Mouse (Mus musculus): ENCODE measurements around the gene Rhoh. TPM values are rescaled to one million over a fixed set of nuclear protein-coding genes. Genes with fewer than 3 reads are reported as not detected.

The Rhoh gene
- polyA plus RNA-seq, 1 experiment from 2014 or later, result 0.25 TPM

DNA sequence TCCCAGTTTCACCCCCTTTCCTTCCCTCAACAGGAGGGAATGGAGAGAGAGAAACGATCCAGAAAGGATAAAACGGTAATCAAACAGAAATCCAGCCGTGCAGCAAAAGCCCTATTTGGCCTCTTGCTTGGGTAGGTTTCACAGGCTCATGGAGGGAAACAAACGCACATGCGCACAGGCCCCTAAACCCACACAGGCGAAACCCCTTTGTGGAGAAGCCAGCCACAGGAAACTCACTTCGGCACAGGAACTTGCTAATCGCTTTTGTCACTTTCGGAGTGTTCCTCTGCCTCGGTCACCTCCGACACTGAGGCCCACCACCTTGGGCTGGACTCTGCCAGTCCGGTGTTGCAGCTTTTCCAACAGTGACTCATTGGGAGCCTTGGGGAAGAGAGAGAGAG lies 2.3 kb downstream of the Rhoh start:
- Histone ChIP-seq H3K9ac (replicated peaks; ENCODE audit: low read length) (no peak overlapping the region), H3K36me3 (replicated peaks; ENCODE audit: control insufficient read depth, insufficient read depth, low read depth, low read length) (no peaks in the 10 kb centered on the region), H3K9me3 (replicated peaks; ENCODE audit: control insufficient read depth, low read length) (no peaks in the 10 kb centered on the region), H3K4me2 (ENCODE audit: low read depth, low read length) (no peak overlapping the region), H3K4me3 (ENCODE audit: low read depth, low read length) (no peak overlapping the region), H3K27ac (replicated peaks; ENCODE audit: low read depth, low read length) (no peak overlapping the region), H3K27me3 (ENCODE audit: control insufficient read depth, insufficient read depth, low read length) (no peaks in the 10 kb centered on the region), H3K4me1 (ENCODE audit: control insufficient read depth, insufficient read depth, low read length) (no peaks in the 10 kb centered on the region)
- 79% methylated on average over 12 of the region's 12 CpGs for WGBS
- ATAC-seq (replicated peaks; ENCODE audit: insufficient number of reproducible peaks, low FRiP score, low TSS enrichment, low read depth) (no peak), DNase-seq (ENCODE audit: low spot score) (no peak)

DNA sequence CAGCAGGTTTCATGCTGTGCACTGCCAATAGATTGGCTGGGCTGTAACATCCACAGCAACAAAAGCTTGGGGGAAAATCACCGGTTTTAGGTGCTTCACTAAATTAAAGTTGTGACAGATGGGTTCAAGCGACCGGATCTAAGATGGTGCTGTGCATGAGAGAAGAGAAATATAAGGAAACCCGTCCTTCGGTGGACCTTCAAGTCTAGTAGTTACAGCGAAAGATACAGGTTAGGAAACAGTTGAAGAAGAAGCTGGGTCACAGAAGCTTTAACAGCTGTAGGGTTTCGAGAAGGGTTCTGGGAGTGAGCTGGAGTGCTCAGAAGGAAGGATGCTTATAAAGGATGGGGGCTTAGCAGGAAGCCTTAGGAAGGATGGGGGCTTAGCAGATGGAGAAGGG lies 3.5 kb downstream of the Rhoh start:
- ATAC-seq (replicated peaks; ENCODE audit: insufficient number of reproducible peaks, low FRiP score, low TSS enrichment, low read depth) (no peak), DNase-seq (ENCODE audit: low spot score) (no peak)
- H3K4me2 ChIP-seq (ENCODE audit: low read depth, low read length), result no peak overlapping the region
- no peak overlapping the region for H3K4me3 ChIP-seq (ENCODE audit: low read depth, low read length)
- H3K9me3 ChIP-seq (replicated peaks; ENCODE audit: control insufficient read depth, low read length), result no peaks in the 10 kb centered on the region
- 98% methylated on average over 7 of the region's 7 CpGs for WGBS
- H3K27ac ChIP-seq (replicated peaks; ENCODE audit: low read depth, low read length), result no peak overlapping the region
- no peak overlapping the region for H3K9ac ChIP-seq (replicated peaks; ENCODE audit: low read length)
- H3K27me3 ChIP-seq (ENCODE audit: control insufficient read depth, insufficient read depth, low read length), result no peaks in the 10 kb centered on the region
- no peaks in the 10 kb centered on the region for H3K4me1 ChIP-seq (ENCODE audit: control insufficient read depth, insufficient read depth, low read length)
- no peaks in the 10 kb centered on the region for H3K36me3 ChIP-seq (replicated peaks; ENCODE audit: control insufficient read depth, insufficient read depth, low read depth, low read length)

DNA sequence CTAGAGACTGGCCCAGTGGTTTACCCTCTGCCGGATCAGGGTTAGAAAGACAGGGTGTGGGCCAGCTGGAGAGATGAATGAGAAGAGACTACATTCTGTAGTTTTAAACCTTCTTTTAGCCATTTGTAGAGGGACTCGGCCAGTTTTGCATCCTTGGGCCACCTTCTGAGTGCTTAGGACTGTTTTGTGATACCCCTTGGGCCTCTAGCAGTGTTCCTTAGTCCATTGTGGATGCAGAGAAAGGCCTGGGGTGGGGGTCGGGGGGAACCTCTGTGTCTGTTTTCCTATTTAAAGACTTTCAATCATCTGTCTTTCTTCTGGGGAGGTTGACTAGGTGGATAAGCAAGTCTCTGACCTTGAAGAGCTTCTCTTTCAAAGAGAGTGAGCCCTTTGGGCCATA lies 3.9 kb downstream of the Rhoh start:
- Histone ChIP-seq H3K4me1 (ENCODE audit: control insufficient read depth, insufficient read depth, low read length) (no peaks in the 10 kb centered on the region), H3K36me3 (replicated peaks; ENCODE audit: control insufficient read depth, insufficient read depth, low read depth, low read length) (no peaks in the 10 kb centered on the region), H3K4me3 (ENCODE audit: low read depth, low read length) (no peak overlapping the region), H3K27ac (replicated peaks; ENCODE audit: low read depth, low read length) (no peak overlapping the region), H3K9ac (replicated peaks; ENCODE audit: low read length) (no peak overlapping the region), H3K4me2 (ENCODE audit: low read depth, low read length) (no peak overlapping the region), H3K9me3 (replicated peaks; ENCODE audit: control insufficient read depth, low read length) (no peaks in the 10 kb centered on the region), H3K27me3 (ENCODE audit: control insufficient read depth, insufficient read depth, low read length) (no peaks in the 10 kb centered on the region)
- ATAC-seq (replicated peaks; ENCODE audit: insufficient number of reproducible peaks, low FRiP score, low TSS enrichment, low read depth) (no peak), DNase-seq (ENCODE audit: low spot score) (no peak)
- 77% methylated on average over 3 of the region's 3 CpGs for WGBS

DNA sequence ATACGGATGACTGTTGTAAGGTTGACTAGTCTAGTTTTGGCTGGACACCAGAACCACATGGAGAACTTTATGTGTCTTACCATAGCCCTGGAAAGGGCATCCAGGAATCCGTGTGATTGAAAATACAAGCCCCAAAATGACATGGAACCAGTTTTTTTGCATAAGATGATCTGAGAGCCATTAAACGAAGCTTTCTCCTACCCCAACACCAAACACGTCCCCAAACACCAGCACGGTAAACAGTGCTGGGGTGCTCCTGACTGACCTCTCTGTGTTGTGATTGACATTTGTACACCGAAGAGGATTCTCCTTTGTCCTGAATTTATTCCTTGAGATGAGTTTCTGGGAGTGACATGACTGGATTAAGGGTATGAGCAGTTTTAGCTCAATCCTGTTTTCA lies 5.6 kb downstream of the Rhoh start:
- Histone ChIP-seq H3K36me3 (replicated peaks; ENCODE audit: control insufficient read depth, insufficient read depth, low read depth, low read length) (no peaks in the 10 kb centered on the region), H3K4me2 (ENCODE audit: low read depth, low read length) (no peak overlapping the region), H3K27me3 (ENCODE audit: control insufficient read depth, insufficient read depth, low read length) (no peaks in the 10 kb centered on the region), H3K9me3 (replicated peaks; ENCODE audit: control insufficient read depth, low read length) (no peaks in the 10 kb centered on the region), H3K4me3 (ENCODE audit: low read depth, low read length) (no peak overlapping the region), H3K9ac (replicated peaks; ENCODE audit: low read length) (no peak overlapping the region), H3K27ac (replicated peaks; ENCODE audit: low read depth, low read length) (no peak overlapping the region), H3K4me1 (ENCODE audit: control insufficient read depth, insufficient read depth, low read length) (no peaks in the 10 kb centered on the region)
- WGBS, result 92% methylated on average over 6 of the region's 6 CpGs
- DNase-seq (ENCODE audit: low spot score), result no peak
- ATAC-seq (replicated peaks; ENCODE audit: insufficient number of reproducible peaks, low FRiP score, low TSS enrichment, low read depth), result no peak

DNA sequence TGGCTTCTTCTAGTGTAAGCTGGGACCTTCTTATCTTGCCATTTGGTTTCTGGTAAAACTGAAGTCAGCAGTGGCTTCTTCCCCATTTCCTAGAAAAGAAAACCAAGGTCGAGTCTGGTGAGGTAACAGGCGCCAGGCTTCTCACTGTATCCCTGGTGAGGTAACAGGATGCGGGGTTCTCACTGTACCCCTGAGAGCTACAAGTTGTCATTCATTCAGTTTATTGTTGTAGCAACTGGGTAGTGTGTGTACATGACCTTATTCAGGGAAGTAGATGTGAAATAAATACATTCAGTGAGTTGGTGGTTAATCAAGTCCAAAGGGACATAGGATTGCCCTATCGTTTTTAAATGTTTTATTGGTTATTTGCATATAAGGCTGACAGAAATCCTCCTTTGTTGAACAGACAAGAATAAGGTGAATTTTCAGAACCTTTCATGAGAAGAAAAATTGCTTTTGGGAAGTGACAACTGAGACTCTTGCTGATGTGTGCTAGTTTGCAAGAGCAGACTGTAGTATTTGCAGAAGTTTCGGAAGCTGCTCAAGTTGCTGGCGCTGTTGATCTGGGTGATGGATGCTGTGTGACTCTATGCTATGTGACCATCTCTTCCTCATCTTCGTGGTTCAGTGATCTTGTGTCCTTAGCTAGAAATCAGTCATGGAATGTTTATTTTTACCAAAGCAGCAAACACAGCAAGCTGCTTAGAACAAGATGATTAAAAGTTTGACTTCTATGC lies 6.5 kb downstream of the Rhoh start:
- H3K27me3 ChIP-seq (ENCODE audit: control insufficient read depth, insufficient read depth, low read length), result no peaks in the 10 kb centered on the region
- no peak overlapping the region for H3K4me3 ChIP-seq (ENCODE audit: low read depth, low read length)
- no peak overlapping the region for H3K9ac ChIP-seq (replicated peaks; ENCODE audit: low read length)
- 85% methylated on average over 7 of the region's 7 CpGs for WGBS
- H3K4me2 ChIP-seq (ENCODE audit: low read depth, low read length), result no peak overlapping the region
- H3K4me1 ChIP-seq (ENCODE audit: control insufficient read depth, insufficient read depth, low read length), result no peaks in the 10 kb centered on the region
- H3K9me3 ChIP-seq (replicated peaks; ENCODE audit: control insufficient read depth, low read length), result no peaks in the 10 kb centered on the region
- no peaks in the 10 kb centered on the region for H3K36me3 ChIP-seq (replicated peaks; ENCODE audit: control insufficient read depth, insufficient read depth, low read depth, low read length)
- ATAC-seq (replicated peaks; ENCODE audit: insufficient number of reproducible peaks, low FRiP score, low TSS enrichment, low read depth) (no peak), DNase-seq (ENCODE audit: low spot score) (no peak)
- H3K27ac ChIP-seq (replicated peaks; ENCODE audit: low read depth, low read length), result no peak overlapping the region

DNA sequence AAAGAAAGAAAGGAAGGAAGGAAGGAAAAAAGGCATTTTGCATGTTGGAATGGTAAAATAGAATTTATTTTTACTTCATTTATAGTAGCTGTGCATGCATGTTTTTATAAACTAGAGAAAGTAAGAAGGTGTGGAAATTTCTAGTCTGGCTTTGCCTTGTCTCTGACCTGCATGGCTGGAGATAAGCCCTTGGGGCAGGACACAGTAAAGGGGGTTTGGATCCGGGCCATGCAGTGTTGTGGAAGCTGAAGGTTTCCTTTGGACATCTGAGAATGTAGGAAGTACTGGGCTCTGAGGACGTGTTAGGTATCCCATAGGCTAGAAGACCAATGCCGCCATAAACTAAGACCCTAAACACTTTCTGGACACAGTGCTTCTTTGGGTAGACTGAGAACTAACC lies 7.4 kb downstream of the Rhoh start:
- no peaks in the 10 kb centered on the region for H3K36me3 ChIP-seq (replicated peaks; ENCODE audit: control insufficient read depth, insufficient read depth, low read depth, low read length)
- no peak overlapping the region for H3K4me3 ChIP-seq (ENCODE audit: low read depth, low read length)
- no peak for ATAC-seq (replicated peaks; ENCODE audit: insufficient number of reproducible peaks, low FRiP score, low TSS enrichment, low read depth)
- no peaks in the 10 kb centered on the region for H3K9me3 ChIP-seq (replicated peaks; ENCODE audit: control insufficient read depth, low read length)
- H3K9ac ChIP-seq (replicated peaks; ENCODE audit: low read length), result no peak overlapping the region
- no peak overlapping the region for H3K4me2 ChIP-seq (ENCODE audit: low read depth, low read length)
- WGBS, result 66% methylated on average over 3 of the region's 3 CpGs
- H3K4me1 ChIP-seq (ENCODE audit: control insufficient read depth, insufficient read depth, low read length), result no peaks in the 10 kb centered on the region
- H3K27ac ChIP-seq (replicated peaks; ENCODE audit: low read depth, low read length), result no peak overlapping the region
- no peak for DNase-seq (ENCODE audit: low spot score)
- H3K27me3 ChIP-seq (ENCODE audit: control insufficient read depth, insufficient read depth, low read length), result no peaks in the 10 kb centered on the region

DNA sequence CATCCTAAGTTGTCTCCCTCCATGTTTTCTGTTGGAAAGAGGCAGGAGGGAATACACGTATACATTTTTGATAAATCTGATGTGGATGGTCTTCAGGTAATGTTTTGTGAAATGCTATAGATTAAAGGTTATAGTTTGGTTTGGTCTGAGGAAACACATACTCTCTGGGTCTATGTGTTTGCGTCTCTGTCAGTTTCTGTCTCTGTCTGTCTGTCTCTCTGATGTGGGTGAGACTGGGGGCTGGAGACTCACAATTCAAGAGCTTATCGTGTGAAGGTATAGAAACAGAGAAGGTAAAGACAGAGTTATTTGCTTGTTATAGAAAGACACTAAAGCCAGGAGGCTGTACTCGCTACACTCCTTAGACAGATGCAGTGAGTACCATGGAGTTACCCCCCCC lies 8.6 kb downstream of the Rhoh start:
- Histone ChIP-seq H3K36me3 (replicated peaks; ENCODE audit: control insufficient read depth, insufficient read depth, low read depth, low read length) (no peaks in the 10 kb centered on the region), H3K27me3 (ENCODE audit: control insufficient read depth, insufficient read depth, low read length) (no peaks in the 10 kb centered on the region), H3K4me2 (ENCODE audit: low read depth, low read length) (no peak overlapping the region), H3K9me3 (replicated peaks; ENCODE audit: control insufficient read depth, low read length) (no peaks in the 10 kb centered on the region), H3K4me3 (ENCODE audit: low read depth, low read length) (no peak overlapping the region), H3K4me1 (ENCODE audit: control insufficient read depth, insufficient read depth, low read length) (no peaks in the 10 kb centered on the region), H3K9ac (replicated peaks; ENCODE audit: low read length) (no peak overlapping the region), H3K27ac (replicated peaks; ENCODE audit: low read depth, low read length) (no peak overlapping the region)
- DNase-seq (ENCODE audit: low spot score) (no peak), ATAC-seq (replicated peaks; ENCODE audit: insufficient number of reproducible peaks, low FRiP score, low TSS enrichment, low read depth) (no peak)
- 86% methylated on average over 4 of the region's 4 CpGs for WGBS

DNA sequence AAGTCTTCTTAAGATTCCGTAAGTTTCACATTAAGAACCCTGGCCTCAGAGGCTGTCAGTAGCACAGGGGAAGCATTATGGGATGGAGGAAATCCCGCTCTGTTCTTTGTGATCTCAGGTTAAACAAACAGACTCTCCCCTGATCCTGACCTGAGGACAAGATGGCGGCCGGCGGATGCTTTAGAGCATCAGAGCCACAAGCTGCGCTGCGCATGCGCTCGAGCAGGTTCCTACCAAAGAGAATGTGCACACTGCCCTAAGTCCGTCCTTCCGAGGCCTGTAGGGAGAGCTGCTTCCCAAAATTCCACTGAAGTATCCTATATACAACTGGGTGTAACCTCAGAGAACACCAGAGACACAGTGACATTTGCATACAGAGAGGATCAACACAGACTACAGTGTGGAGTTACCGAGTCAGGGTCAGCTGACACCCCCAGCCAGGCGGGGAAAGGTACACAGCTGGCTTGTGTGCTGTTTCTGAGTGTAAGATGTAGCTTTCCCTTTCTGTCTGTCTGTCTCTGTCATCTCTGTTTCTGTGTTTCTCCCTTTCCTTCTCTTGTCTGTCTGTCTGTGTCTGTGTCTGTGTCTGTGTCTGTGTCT lies 10.4 kb downstream of the Rhoh start:
- 82% methylated on average over 13 of the region's 13 CpGs for WGBS
- Histone ChIP-seq H3K4me3 (ENCODE audit: low read depth, low read length) (no peak overlapping the region), H3K27me3 (ENCODE audit: control insufficient read depth, insufficient read depth, low read length) (no peaks in the 10 kb centered on the region), H3K36me3 (replicated peaks; ENCODE audit: control insufficient read depth, insufficient read depth, low read depth, low read length) (no peaks in the 10 kb centered on the region), H3K4me2 (ENCODE audit: low read depth, low read length) (no peak overlapping the region), H3K9ac (replicated peaks; ENCODE audit: low read length) (no peak overlapping the region), H3K27ac (replicated peaks; ENCODE audit: low read depth, low read length) (no peak overlapping the region), H3K9me3 (replicated peaks; ENCODE audit: control insufficient read depth, low read length) (no peaks in the 10 kb centered on the region), H3K4me1 (ENCODE audit: control insufficient read depth, insufficient read depth, low read length) (no peaks in the 10 kb centered on the region)
- no peak for DNase-seq (ENCODE audit: low spot score)
- ATAC-seq (replicated peaks; ENCODE audit: insufficient number of reproducible peaks, low FRiP score, low TSS enrichment, low read depth), result no peak

All from embryonic facial prominence, embryonic 11.5 days (tissue).